Mouse (Mus musculus): ENCODE measurements around the gene Rabep2.

Rabep2 gene

GRCm38 (mm10) chr7:126496475-126496874 is 67.9 kb downstream of the Rabep2 start:
- DNase-seq (ENCODE audit: low spot score in 2 of 2), result no peak

GRCm38 (mm10) chr7:126497966-126498365 is 69.4 kb downstream of the Rabep2 start:
- DNase-seq (ENCODE audit: low spot score in 2 of 2), result no peak

Data from frontal cortex, postnatal 36 days (tissue).